Mouse (Mus musculus) embryonic facial prominence, embryonic 13.5 days (tissue): ENCODE data around the gene Hoxc4. TPM values are rescaled to one million over a fixed set of nuclear protein-coding genes. Genes with fewer than 3 reads are reported as not detected.

Source experiments
- ATAC-seq: fragments of 200-750 bp; cut with Nextera tagmentation; 2 replicates; pipeline ENCODE4 v1.8.0; 2017; ENCODE audit warnings: low read depth; ENCODE audit not compliant: insufficient number of reproducible peaks, insufficient read depth, low FRiP score, low TSS enrichment
- H3K27ac ChIP-seq: fragments of 300-500 bp; sonication (generic); 2 replicates; pipeline ENCODE4 v1.5.1; 2015; ENCODE audit warnings: moderate library complexity, mild to moderate bottlenecking, inconsistent platforms
- H3K27me3 ChIP-seq: fragments of 300-500 bp; sonication (generic); 2 replicates; pipeline ENCODE4 v1.6.1; 2015; ENCODE audit warnings: mild to moderate bottlenecking, inconsistent platforms
- H3K36me3 ChIP-seq: fragments of 300-500 bp; sonication (generic); 2 replicates; pipeline ENCODE4 v1.6.1; 2015; ENCODE audit warnings: mild to moderate bottlenecking, inconsistent platforms
- H3K4me1 ChIP-seq: fragments of 300-500 bp; sonication (generic); 2 replicates; pipeline ENCODE4 v1.6.1; 2015; ENCODE audit warnings: inconsistent platforms
- H3K4me2 ChIP-seq: fragments of 300-500 bp; sonication (generic); 2 replicates; pipeline ENCODE4 v1.6.1; 2015; ENCODE audit warnings: moderate library complexity, mild to moderate bottlenecking, inconsistent platforms
- H3K4me3 ChIP-seq: fragments of 300-500 bp; sonication (generic); 2 replicates; pipeline ENCODE4 v1.5.1; 2015; ENCODE audit warnings: mild to moderate bottlenecking, inconsistent platforms
- H3K9ac ChIP-seq: fragments of 300-500 bp; sonication (generic); 2 replicates; pipeline ENCODE4 v1.6.1; 2015; ENCODE audit warnings: mild to moderate bottlenecking, inconsistent platforms
- H3K9me3 ChIP-seq: fragments of 300-500 bp; sonication (generic); 2 replicates; pipeline ENCODE4 v1.6.1; 2016; ENCODE audit warnings: inconsistent platforms
- WGBS: fragments of 180-500 bp; shearing (Covaris S2); methylation state at CpG from one replicate; pipeline ENCODE4 v1.1.7; 2015; ENCODE audit warnings: mixed read lengths; 5-methylcytosine and 5-hydroxymethylcytosine counted together
- microRNA counts: library from miRNA; unstranded; fragments of <30 nt; microRNA quantifications from one replicate; lab custom pipeline; 2016
- microRNA-seq: library from miRNA; unstranded; fragments of <30 nt; microRNA quantifications from one replicate; pipeline ENCODE4, GENCODE M21; 2016
- polyA plus RNA-seq: library from polyadenylated mRNA; unstranded; fragments of >200 nt; fragmentation: Nextera tagmentation; extraction: Ambion mirVana; gene quantifications from 2 replicates; pipeline ENCODE4 v1.2.1, GENCODE M21; 2015

Hoxc4 gene
- polyA plus RNA-seq, 1 experiment from 2014 or later: 1.7 TPM

- no peak overlapping the region for H3K9ac ChIP-seq
- H3K4me3 ChIP-seq: no peak overlapping the region
- peaks cover 88% of the 10 kb centered on the region for H3K27me3 ChIP-seq
- H3K36me3 ChIP-seq: no peaks in the 10 kb centered on the region
- no peak overlapping the region for H3K4me2 ChIP-seq
- no peak for ATAC-seq
- 48% methylated on average over 4 of the region's 4 CpGs for WGBS
- no peak overlapping the region for H3K27ac ChIP-seq
- H3K4me1 ChIP-seq: peaks cover 21% of the 10 kb centered on the region
- H3K9me3 ChIP-seq: no peaks in the 10 kb centered on the region
These were observed 63.9 kb downstream of the Hoxc4 start for GRCm38 (mm10) chr15:103082622-103083021.

GRCm38 (mm10) chr15:103083598-103083997 is 64.9 kb downstream of the Hoxc4 start:
- H3K4me2 ChIP-seq: no peak overlapping the region
- H3K27ac ChIP-seq: no peak overlapping the region
- H3K4me3 ChIP-seq: no peak overlapping the region
- no peaks in the 10 kb centered on the region for H3K36me3 ChIP-seq
- 79% methylated on average over 1 of the region's 1 CpGs for WGBS
- H3K27me3 ChIP-seq: peaks cover 96% of the 10 kb centered on the region
- no peak overlapping the region for H3K9ac ChIP-seq
- peaks cover 21% of the 10 kb centered on the region for H3K4me1 ChIP-seq
- ATAC-seq: no peak
- H3K9me3 ChIP-seq: no peaks in the 10 kb centered on the region

GRCm38 (mm10) chr15:103084944-103085343 is 66.2 kb downstream of the Hoxc4 start:
- Histone ChIP-seq H3K9me3 (no peaks in the 10 kb centered on the region), H3K27me3 (peaks cover 98% of the 10 kb centered on the region), H3K27ac (no peak overlapping the region), H3K36me3 (no peaks in the 10 kb centered on the region), H3K9ac (no peak overlapping the region), H3K4me1 (peaks cover 21% of the 10 kb centered on the region), H3K4me3 (no peak overlapping the region), H3K4me2 (no peak overlapping the region)
- ATAC-seq: no peak
- WGBS: 50% methylated on average over 1 of the region's 1 CpGs

GRCm38 (mm10) chr15:103085831-103086671 is 67.3 kb downstream of the Hoxc4 start:
- H3K9me3 ChIP-seq: no peaks in the 10 kb centered on the region
- no peak overlapping the region for H3K27ac ChIP-seq
- H3K4me3 ChIP-seq: peak overlapping the region; percentile 30
- no peak for ATAC-seq
- H3K27me3 ChIP-seq: peaks cover 100% of the 10 kb centered on the region
- peaks cover 21% of the 10 kb centered on the region for H3K4me1 ChIP-seq
- H3K36me3 ChIP-seq: no peaks in the 10 kb centered on the region
- H3K9ac ChIP-seq: 0 out of 2 replicates have a peak overlapping the region, but pooled peaks have one; percentile 28
- H3K4me2 ChIP-seq: peak overlapping the region; percentile 53
- under 1% methylated on average over 61 of the region's 61 CpGs for WGBS

MicroRNA genes within 50 kb of the gene (microRNA counts, 519-probe panel; counts per million panel counts)
- microRNA mmu-miR-615-3p (lab: Ali Mortazavi, UCI) (236 counts per million, percentile 44 among the panel's probes with 10 or more counts), microRNA mmu-miR-615-5p (lab: Ali Mortazavi, UCI) (236 counts per million, percentile 44 among the panel's probes with 10 or more counts)

Small RNA genes within 50 kb of the gene (microRNA-seq; reads per million reads assigned to microRNA genes)
- 7.0 reads per million, percentile 23 among the genes with 10 or more reads in this experiment for gene Mir196a-2
- 65.3 reads per million, percentile 48 among the genes with 10 or more reads in this experiment for gene Mir615

Other genes with a start within 250 kb of the Hoxc4 start
- 1.1 and 1.9 TPM in 2 replicates for gene Hoxc13, start 97.8 kb upstream of the Hoxc4 start, polyA plus RNA-seq
- gene Hoxc12, start 82.2 kb upstream of the Hoxc4 start, polyA plus RNA-seq: not detected in 2 replicates
- gene Hoxc11, start 64.5 kb upstream of the Hoxc4 start, polyA plus RNA-seq: not detected in 2 replicates
- gene Hoxc10, start 52.1 kb upstream of the Hoxc4 start, polyA plus RNA-seq: 0.10 TPM in 1 of 2 replicates, not detected in the other
- 1.1 and 1.8 TPM in 2 replicates for gene Hoxc5, start 51.5 kb upstream of the Hoxc4 start, polyA plus RNA-seq
- not detected in 2 replicates for gene Hoxc9, start 42.5 kb upstream of the Hoxc4 start, polyA plus RNA-seq
- gene Hoxc8, start 28.3 kb upstream of the Hoxc4 start, polyA plus RNA-seq: not detected in 2 replicates
- not detected in 2 replicates for gene Hoxc6, start 20.7 kb upstream of the Hoxc4 start, polyA plus RNA-seq
- gene Smug1, start 148.2 kb downstream of the Hoxc4 start, polyA plus RNA-seq: 16.1 and 16.4 TPM in 2 replicates
- gene Cbx5, start 220.9 kb downstream of the Hoxc4 start, polyA plus RNA-seq: 137 and 142 TPM in 2 replicates
- 1,090 and 1,133 TPM in 2 replicates for gene Hnrnpa1, start 221.5 kb downstream of the Hoxc4 start, polyA plus RNA-seq
- 2.4 and 2.9 TPM in 2 replicates for gene Nfe2, start 239.5 kb downstream of the Hoxc4 start, polyA plus RNA-seq